Mouse (Mus musculus) ES-Bruce4 (cell line): Measurements from ENCODE around the gene Osmr. TPM values are rescaled to one million over a fixed set of nuclear protein-coding genes. Genes with fewer than 3 reads are reported as not detected.

Experiments
- H3K27ac ChIP-seq: 2 replicates; pipeline ENCODE4 v1.5.1; 2012; ENCODE audit warnings: low read length, inconsistent platforms; ENCODE audit not compliant: insufficient read depth
- H3K27me3 ChIP-seq: 2 replicates; pipeline ENCODE4 v1.6.1; 2012; ENCODE audit warnings: mild to moderate bottlenecking, low read length, inconsistent platforms; ENCODE audit not compliant: control insufficient read depth, poor library complexity, insufficient read depth, severe bottlenecking
- H3K36me3 ChIP-seq: 2 replicates; pipeline ENCODE4 v1.6.1; 2012; ENCODE audit warnings: inconsistent platforms, mild to moderate bottlenecking, low read length, moderate library complexity; ENCODE audit not compliant: control insufficient read depth, poor library complexity, insufficient read depth, severe bottlenecking
- H3K4me1 ChIP-seq: one replicate; pipeline ENCODE4 v1.8.1; 2011; ENCODE audit warnings: low read length; ENCODE audit not compliant: control insufficient read depth, insufficient read depth
- H3K4me3 ChIP-seq: 2 replicates; pipeline ENCODE4 v1.5.1; 2011; ENCODE audit warnings: low read depth, mild to moderate bottlenecking, low read length
- H3K9ac ChIP-seq: 2 replicates; pipeline ENCODE4 v1.6.1; 2012; ENCODE audit warnings: low read depth, mild to moderate bottlenecking, inconsistent platforms; ENCODE audit not compliant: poor library complexity, severe bottlenecking
- H3K9me3 ChIP-seq: replicated peaks from 2 replicates; pipeline ENCODE4 v1.6.1; 2012; ENCODE audit warnings: mild to moderate bottlenecking, low read length, inconsistent platforms; ENCODE audit not compliant: control insufficient read depth, poor library complexity, insufficient read depth, severe bottlenecking
- CTCF ChIP-seq: IDR thresholded peaks from one replicate; pipeline ENCODE4 v1.8.1; 2011; ENCODE audit warnings: low read depth, low read length
- EP300 ChIP-seq: IDR thresholded peaks from 2 replicates; pipeline ENCODE4 v1.6.1; 2011; ENCODE audit warnings: low read depth, low read length; ENCODE audit not compliant: insufficient read depth
- POLR2A ChIP-seq: IDR thresholded peaks from one replicate; pipeline ENCODE4 v1.8.1; 2011; ENCODE audit warnings: low read length; ENCODE audit not compliant: insufficient read depth
- polyA plus RNA-seq: library from polyadenylated mRNA; stranded (reverse); fragments of >200 nt; gene quantifications from 2 replicates; pipeline ENCODE4 v1.2.4, GENCODE M21; 2011; ENCODE audit warnings: low read depth; ENCODE audit not compliant: missing spikeins, insufficient read depth, insufficient read length

Osmr gene
- polyA plus RNA-seq, 1 experiment = 1.4 TPM

GRCm38 (mm10) chr15:6791648-6792047 lies 83.1 kb downstream of the Osmr start:
- no peak overlapping the region for H3K9ac ChIP-seq
- no peaks in the 10 kb centered on the region for H3K4me1 ChIP-seq
- no peak overlapping the region for H3K27ac ChIP-seq
- H3K9me3 ChIP-seq = no peaks in the 10 kb centered on the region
- no peaks in the 10 kb centered on the region for H3K27me3 ChIP-seq
- no peak overlapping the region for H3K4me3 ChIP-seq
- TF ChIP-seq EP300 (no peak), POLR2A (no peak), CTCF (no peak)
- H3K36me3 ChIP-seq = peaks cover 74% of the 10 kb centered on the region

DNA sequence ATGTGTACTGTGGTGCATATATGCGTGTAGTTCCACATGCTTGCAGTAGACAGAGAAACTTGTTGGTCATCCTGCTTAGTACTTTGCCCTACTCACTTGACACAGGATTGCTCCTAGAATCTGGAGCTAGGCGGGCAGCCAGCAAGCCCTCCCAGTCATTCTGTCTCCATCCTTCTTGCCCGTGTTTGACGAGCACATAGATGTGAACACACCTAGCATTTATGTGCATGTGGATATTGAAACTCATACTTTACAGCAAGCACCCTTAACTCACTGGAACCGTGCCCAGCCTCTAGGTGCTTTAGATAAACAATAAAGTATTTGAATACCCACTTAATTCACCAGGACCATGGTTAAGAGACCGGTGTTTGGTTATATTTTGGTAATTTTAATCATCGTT lies 84.8 kb downstream of the Osmr start:
- Histone ChIP-seq H3K4me1 (no peaks in the 10 kb centered on the region), H3K27me3 (no peaks in the 10 kb centered on the region), H3K9ac (no peak overlapping the region), H3K27ac (no peak overlapping the region), H3K4me3 (no peak overlapping the region), H3K9me3 (no peaks in the 10 kb centered on the region), H3K36me3 (peaks cover 71% of the 10 kb centered on the region)
- TF ChIP-seq POLR2A (no peak), CTCF (no peak), EP300 (no peak)

DNA sequence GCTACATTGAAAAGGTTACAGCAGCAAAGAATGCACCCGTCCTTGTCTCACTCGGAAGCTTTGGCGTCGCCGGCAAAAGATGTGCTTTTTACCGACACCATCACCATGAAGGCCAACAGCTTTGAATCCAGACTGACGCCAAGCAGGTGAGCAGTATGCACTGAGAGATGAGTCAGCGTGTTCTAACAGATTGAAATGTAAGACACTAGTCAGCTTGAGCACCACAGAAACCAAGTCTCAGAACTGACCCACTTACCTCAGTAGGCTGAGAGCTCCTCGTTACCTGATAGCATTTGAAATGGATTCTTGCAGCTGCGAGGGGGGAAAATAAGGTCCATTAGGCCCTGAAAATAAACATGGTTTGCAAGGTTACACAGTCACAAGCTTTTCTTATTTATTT lies 87.5 kb downstream of the Osmr start:
- TF ChIP-seq EP300 (no peak), CTCF (no peak), POLR2A (no peak)
- Histone ChIP-seq H3K4me1 (no peaks in the 10 kb centered on the region), H3K27ac (no peak overlapping the region), H3K9ac (no peak overlapping the region), H3K36me3 (peaks cover 73% of the 10 kb centered on the region), H3K9me3 (no peaks in the 10 kb centered on the region), H3K4me3 (no peak overlapping the region), H3K27me3 (no peaks in the 10 kb centered on the region)

GRCm38 (mm10) chr15:6786212-6786611 lies 88.6 kb downstream of the Osmr start:
- no peak for TF ChIP-seq CTCF
- TF ChIP-seq POLR2A = no peak
- TF ChIP-seq EP300 = no peak
- H3K9ac ChIP-seq = no peak overlapping the region
- H3K27ac ChIP-seq = no peak overlapping the region
- no peaks in the 10 kb centered on the region for H3K9me3 ChIP-seq
- H3K4me1 ChIP-seq = no peaks in the 10 kb centered on the region
- H3K27me3 ChIP-seq = no peaks in the 10 kb centered on the region
- H3K4me3 ChIP-seq = no peak overlapping the region
- peaks cover 72% of the 10 kb centered on the region for H3K36me3 ChIP-seq

- no peak overlapping the region for H3K9ac ChIP-seq
These were observed 102.5 kb downstream of the Osmr start for GRCm38 (mm10) chr15:6772265-6772664.

More at GRCm38 (mm10) chr15:6772265-6772664, 102.5 kb downstream of the Osmr start:
- TF ChIP-seq EP300 (no peak), CTCF (no peak), POLR2A (no peak)
- no peak overlapping the region for H3K4me3 ChIP-seq
- H3K27ac ChIP-seq = no peak overlapping the region
- no peaks in the 10 kb centered on the region for H3K4me1 ChIP-seq
- no peaks in the 10 kb centered on the region for H3K9me3 ChIP-seq
- peaks cover 51% of the 10 kb centered on the region for H3K36me3 ChIP-seq
- H3K27me3 ChIP-seq = no peaks in the 10 kb centered on the region

Other genes with a start within 250 kb of the Osmr start
- gene Rictor, start 166.6 kb downstream of the Osmr start, polyA plus RNA-seq = 54.4 and 54.7 TPM in 2 replicates
- 32.0 and 33.8 TPM in 2 replicates for gene Lifr, start 215.6 kb upstream of the Osmr start, polyA plus RNA-seq